Mouse (Mus musculus) left cerebral cortex, postnatal 14 days (tissue): Measurements from ENCODE around the gene Adgrl1. TPM values are rescaled to one million over a fixed set of nuclear protein-coding genes. Genes with fewer than 3 reads are reported as not detected.

Source experiments
- DNase-seq, 2 experiments: peaks; one replicate each; pipeline ENCODE4 v3.0.0; 2021 to 2022; ENCODE audit warnings: low spot score in 2 of 2, mixed read lengths in 1 of 2
- intact Hi-C: fragments of 180-260 bp; cut with DNase I; formaldehyde crosslinking; loops from one replicate; pipeline ENCODE4 v1.15.1; 2025
- total RNA-seq, 2 experiments: library from RNA; stranded (reverse); gene quantifications; 2 replicates each; pipeline ENCODE4 v1.2.3; 2021

Gene Adgrl1
- total RNA-seq, 2 experiments from 2014 or later = 457 to 482 TPM

DNA sequence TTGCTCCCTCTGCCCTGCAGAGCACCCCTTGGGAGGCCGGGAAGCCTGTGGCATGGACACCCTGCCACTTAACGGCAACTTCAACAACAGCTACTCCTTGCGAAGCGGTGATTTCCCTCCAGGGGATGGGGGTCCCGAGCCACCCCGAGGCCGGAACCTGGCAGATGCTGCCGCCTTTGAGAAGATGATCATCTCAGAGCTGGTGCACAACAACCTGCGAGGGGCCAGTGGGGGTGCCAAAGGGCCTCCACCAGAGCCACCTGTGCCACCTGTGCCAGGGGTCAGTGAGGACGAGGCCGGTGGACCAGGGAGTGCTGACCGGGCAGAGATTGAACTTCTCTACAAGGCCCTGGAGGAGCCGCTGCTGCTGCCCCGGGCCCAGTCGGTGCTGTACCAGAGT, 38.4 kb downstream of the Adgrl1 start:
- DNase-seq = no peak
- intact Hi-C loops = no loop called here

DNA sequence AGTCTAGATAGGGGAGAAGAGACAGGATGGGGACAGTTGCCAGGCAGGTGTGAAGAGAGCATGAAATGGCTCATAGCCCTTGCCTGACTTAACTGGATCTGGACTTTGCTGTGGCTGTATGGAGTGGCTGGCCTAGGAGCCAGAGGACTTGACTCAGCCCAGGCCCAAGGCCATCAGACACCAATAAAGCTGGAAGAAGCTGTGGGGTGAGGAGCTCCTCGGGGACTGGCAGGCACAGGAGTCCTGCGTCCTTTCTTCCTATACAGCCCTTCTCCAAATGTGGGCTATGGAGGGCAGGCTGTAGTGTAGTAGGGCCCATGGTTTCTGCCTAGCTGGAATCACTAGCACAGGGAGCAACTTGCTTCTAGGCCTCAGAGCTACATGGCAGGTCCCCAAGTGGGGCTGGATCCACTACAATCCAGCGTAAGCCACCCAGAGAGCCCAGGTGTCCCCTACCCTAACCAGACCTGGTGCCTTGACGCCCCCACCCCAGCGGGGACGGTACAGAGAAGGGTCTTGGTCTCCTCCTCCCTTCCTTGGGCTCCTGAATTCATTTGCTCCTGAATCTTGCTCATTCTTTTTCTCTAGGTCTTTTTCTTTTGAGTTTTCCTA, 41.3 kb downstream of the Adgrl1 start:
- DNase-seq = no peak
- intact Hi-C loops = no loop called here

DNA sequence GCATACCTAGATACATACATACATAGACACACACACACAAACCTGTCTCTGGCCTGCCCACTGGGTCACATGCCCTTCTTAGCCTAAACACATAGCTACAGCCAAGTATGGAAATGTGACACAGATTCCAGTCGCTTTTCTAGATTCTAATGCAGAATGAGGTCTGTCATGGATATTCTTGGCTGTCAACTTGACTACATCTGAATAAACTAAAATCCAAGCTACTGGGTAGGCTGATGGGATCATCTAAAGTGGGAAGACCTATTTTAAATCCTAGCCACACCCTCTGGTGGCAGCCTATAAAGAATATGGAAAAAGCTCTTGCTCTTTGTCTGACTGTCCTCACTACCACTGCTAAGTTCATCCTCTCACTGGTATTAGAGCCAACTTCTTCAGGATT, 42.5 kb downstream of the Adgrl1 start:
- DNase-seq = peak in 1 of 2 experiments; percentile 49
- intact Hi-C loops = no loop called here

DNA sequence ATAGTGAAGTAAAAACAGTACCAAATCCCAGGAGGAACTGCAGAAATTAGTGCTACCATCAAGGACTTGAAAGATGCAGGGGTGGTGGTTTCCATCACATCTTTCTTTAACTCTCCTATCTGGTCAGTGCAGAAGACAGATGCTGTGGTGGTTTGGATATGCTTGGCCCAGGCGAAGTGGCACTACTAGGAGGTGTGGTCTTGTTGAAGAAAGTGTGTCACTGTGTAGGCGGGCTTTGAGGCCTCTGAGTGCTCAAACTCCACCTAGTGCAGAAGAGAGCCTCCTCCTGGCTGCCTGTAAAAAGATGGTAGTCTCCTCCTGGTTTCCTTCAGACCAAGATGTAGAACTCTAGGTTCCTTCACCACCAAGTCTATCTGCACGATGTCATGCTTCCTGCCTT, 45.6 kb downstream of the Adgrl1 start:
- intact Hi-C loops = no loop called here
- no peak for DNase-seq

DNA sequence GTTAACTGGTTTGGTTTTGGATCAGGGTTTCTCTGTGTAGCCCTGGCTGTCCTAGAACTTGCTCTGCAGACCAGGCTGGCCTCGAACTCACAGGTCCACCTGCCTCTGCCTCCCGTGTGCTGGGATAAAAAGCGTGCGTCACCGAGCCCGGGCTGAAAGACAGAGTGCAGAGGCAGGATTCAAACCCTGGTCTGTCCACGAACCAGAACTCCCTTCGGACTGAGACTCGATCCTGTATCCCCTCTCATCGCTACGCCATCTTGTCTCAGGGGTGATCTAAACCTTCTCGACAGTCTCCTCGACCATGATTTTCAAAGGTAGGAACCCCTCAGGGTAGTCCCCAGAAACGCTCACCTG, 54.8 kb downstream of the Adgrl1 start:
- DNase-seq = no peak
- intact Hi-C loops = loop anchor here (5.0 to 10.0 kb wide), 2 partner anchors 170 to 232 kb away; no protein-coding TSS in a partner anchor

DNA sequence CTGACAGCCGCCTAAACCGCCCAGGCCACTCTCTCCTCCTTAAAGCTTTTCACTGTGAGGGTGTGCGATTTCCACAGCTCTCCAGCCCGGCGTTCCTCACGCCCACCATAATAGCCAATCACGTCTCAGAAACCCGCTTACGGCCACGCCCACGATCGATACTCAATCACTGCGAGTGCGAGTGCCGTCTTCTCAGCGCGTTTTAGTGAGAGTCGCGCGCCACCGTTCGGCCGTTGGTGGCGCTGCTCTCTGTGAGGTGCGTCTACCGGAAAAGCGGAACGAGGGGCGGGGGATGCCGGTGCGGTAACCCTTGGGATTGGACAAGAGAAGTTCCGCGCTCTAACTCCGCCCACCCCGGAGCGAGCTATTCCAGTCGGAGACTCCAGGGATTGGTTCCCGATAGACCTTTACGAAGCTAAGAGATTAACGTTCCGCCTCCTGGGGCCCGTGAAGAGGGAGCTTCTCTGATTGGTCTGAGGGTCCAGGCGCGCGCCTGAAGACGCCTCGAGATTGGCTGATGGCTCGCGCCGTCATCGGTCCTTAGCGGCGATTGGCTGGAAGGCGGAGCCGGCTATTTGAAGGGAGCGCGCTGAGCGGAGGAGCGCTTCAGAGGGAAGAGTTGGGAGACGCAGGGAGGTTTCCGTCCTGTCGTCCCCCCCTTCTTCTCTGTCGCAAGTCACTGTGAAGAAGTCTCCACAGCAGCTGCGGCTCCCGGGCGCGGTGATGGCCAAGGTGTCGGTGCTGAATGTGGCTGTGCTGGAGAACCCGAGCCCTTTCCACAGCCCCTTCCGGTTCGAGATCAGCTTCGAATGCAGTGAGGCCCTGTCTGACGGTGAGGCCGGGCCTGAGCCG, 55.4 kb downstream of the Adgrl1 start, which contains the start of the genes Gm10644 and Asf1b:
Gene Gm10644 (minus strand): TSS at position 100 of the 852 bp plus-strand sequence.
Gene Asf1b (plus strand): TSS at position 402 of the 852 bp plus-strand sequence.
- DNase-seq = peak; percentile 98 to 100
- intact Hi-C loops = loop anchor here (5.0 to 10.0 kb wide), 2 partner anchors 171 to 233 kb away; no protein-coding TSS in a partner anchor

DNA sequence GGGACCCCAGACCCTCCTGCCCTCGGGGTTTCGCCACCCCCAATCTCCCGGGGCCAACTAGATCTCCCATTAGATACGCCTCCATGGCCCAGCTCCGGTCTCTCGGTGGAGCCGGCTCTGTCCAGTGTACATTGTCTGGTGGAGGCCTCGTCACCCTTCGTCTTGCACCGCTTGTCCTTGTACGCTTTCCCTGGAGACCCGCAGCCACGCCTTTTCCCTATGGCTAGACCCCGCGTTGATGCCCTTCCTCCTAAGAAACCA, 56.0 kb downstream of the Adgrl1 start:
- intact Hi-C loops = loop anchor here (5.0 to 10.0 kb wide), 2 partner anchors 171 to 234 kb away; no protein-coding TSS in a partner anchor
- no peak for DNase-seq

DNA sequence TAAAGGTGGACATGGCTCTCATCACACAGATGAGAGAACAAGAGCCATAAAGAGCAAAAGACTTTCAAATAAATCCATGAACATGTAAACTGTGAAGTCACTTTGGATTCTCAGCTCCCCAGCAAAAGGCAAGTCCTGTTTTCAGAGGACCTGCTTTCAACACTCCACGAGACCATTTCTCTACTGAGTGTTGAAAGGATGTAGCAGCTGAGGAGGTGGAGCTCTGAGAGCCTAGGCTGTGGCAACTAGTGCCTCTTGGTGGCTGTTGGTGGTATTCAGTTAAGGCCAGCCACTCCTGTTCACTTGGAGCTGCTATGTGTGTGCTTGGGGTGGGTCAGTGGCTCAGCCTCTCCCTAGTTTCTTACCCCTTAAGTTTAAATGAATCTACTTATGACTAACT, 56.9 kb downstream of the Adgrl1 start:
- no peak for DNase-seq
- intact Hi-C loops = loop anchor here (5.0 to 10.0 kb wide), 2 partner anchors 172 to 234 kb away; no protein-coding TSS in a partner anchor

DNA sequence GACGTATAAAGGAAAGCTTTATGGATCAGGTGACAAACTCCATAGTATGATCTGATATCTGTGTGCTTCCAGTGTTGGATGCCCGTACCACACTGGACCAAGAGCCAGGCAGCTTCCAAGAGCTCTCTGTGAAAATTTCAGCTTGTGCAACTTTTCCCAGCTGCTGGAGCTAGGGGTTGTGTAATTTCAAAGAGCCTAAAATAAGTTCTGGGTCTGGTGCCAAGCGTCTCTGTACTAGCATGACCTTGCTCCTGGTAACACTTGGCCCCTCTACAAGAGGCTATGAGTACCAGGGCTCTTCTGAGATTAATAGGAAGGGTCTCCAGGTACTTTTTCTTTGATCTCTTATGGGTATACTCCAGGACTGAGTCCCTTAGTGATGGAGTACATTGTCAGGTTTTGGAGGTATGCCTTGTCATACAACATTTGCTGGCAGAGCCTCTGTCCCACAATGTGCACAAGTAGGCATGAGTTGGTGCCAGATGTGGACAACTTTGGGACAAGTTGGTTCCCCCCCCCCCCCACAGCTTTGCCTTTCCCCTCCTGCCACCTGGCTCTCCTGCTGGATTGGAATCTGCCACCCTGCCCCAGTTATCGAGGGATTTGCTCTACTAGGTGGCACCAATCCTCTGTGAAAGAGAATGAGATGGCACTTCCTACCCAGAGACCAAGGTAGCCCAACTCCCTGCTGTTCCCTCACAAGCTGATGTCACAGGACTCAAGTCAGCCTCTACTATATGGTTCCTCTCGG, 64.3 kb downstream of the Adgrl1 start:
- intact Hi-C loops = no loop called here
- DNase-seq = no peak

DNA sequence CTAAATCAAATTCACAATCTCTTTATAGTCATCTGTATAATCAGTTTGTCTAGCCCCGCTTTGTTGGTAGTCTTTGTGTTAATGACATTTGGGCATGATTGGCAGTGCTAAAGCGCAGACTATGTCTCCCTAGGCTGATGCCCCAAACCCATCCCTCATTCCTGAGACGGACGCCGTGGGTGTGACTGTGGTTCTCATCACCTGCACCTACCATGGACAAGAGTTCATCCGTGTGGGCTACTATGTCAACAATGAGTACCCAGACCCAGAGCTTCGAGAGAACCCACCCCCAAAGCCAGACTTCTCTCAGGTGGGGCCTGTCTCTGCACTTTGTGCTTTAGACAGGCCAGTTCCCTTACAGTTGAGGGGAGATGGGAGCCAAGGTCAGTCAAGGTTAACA, 67.8 kb downstream of the Adgrl1 start:
- DNase-seq = no peak
- intact Hi-C loops = no loop called here

DNA sequence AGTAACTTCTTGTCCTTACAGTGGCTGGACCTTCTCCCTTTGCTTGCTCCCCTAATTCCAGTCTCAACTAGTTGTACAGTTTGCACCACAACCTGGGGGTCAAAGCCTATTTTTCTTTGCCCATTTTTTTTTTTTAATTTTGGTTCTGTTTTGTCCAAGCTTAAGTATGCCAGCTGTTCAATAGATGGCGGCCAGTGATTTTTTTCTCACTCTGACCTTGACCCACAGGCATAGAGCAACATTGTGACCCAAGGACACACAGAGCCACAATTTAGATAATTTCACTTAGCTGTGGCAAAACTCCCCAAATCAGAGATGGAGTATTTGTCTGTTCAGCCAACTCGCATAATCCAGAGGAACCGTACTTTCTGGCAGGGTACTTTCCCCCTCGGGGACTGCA, 71.2 kb downstream of the Adgrl1 start:
- intact Hi-C loops = no loop called here
- DNase-seq = no peak

DNA sequence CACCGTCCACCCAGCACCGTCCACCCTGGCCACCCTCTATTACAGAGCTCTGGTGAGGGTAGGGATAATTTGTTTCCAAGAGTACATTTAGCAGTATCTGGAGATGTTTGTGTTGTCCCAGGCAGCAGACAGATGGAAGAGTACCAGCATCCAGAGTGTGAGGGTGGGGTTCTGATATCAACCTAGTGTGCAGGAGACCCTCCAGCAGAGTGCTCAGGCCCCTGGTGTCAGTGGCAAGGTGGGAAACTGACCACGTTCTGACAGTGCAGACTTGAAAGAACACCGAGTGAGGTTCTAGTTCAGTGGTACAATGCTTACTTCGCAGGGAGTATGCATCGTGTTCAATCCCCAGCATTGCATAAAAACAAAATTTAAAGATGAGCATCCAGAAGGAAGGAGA, 71.8 kb downstream of the Adgrl1 start:
- DNase-seq = no peak
- intact Hi-C loops = no loop called here

DNA sequence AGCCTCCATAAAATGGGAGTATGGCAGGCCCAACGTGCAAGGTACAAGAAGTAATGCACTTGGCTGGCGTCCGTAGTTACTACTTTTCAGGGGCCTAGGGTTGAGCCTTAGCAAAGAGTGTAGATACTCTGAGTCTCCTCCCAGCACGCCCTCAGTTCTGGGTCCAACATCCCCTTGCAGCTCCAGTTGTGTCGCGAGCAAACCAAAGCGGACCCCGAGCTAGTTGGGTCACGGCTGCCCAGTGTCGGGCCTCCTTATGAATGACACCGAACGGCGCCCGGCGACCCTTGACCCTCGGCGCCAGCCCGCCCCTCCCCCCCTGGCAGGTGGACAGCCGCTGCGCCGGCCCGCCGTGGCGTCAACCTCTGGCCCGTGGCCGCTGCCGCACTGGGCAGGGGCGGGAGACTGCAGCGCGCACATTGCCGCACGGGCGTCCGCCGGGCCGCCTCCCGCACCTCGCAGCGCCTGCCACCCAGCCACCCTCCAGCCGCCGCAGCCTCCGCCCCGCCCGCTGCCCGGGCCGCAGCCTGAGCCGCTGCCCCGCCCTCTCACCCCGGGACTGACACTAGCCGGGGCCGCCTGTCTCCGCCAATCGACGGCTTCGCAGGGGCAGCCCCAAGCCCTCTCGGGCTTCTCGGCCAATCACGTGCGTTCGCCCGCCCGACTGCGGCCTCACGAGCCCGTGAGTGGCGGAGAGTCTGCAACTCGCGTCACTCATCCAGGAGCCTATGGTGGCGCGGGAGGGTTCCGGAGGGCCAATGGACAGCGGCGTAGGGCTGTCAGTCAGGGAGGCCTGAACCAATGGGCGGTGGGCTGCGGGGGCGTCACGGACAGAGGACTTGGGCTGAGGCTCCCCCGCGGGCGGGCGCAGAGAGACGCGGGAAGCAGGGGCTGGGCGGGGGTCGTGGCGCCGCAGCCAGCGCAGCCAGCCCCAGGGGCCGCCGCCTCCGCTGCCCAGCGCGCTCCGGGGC, 72.5 kb downstream of the Adgrl1 start, which contains the start of gene Prkaca:
Gene Prkaca (plus strand): TSS at position 844 of the 971 bp plus-strand sequence.
- intact Hi-C loops = no loop called here
- peak; percentile 99 for DNase-seq

DNA sequence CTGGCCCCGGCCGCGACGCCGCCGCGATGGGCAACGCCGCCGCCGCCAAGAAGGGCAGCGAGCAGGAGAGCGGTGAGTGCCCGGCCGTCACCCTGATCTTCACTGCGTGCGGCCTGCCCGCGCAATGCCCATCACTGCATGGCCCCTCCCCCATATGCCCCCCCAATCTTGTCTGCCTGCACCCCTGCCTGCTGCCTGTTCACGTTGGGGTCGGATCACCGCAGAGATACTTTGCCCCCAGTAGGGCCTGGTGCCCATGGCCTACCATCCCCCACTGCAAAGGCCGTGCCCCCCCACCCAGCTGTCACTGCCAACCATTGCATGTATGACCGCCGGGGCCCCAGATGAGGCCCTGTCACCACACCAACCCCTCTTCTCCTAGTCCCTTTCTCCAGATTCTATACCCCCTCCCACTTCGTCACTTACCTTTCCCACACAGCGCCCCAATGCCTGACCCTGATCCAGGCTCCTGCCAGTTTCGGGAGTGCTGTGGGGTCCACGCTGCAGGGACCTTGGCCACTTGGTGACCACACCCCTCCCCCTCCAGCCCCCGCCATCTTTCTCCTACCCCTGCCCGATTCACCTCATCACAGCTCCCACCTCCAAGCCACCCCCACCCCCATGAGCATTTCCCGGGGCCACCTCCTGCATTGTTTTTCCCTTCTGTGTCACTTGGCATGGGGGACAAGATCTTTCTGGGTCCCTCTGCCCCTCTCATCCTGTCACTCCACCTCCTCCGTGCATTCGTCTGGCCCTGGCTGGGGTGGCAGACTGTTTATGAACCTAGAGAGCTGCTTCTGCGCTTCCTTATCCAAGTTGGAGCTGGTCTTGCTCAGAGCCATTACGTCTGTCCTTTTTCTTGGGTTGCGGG, 73.5 kb downstream of the Adgrl1 start:
- intact Hi-C loops = no loop called here

DNA sequence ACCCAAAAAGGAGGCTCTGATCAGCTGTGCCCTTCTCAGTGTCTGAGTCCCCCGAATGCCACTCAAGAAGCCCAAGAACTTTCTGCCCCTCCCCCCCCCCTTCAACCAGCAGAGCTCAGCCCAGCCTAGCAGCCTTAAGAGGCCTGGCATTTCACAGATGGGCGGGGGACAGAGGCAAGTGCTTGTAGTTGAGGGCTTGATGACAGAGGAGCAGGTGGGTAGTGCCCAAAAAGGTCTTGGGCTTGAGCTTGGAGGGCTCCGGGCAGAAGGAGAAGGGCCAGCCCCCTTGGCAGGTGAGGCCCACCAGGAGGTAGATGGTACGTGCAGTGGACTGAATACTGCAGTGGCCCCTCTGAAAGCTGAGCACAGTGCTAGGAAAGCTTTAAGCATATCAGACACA, 74.6 kb downstream of the Adgrl1 start:
- intact Hi-C loops = no loop called here
- DNase-seq = no peak

More for the DNA sequence above, 73.5 kb downstream of the Adgrl1 start:
- no peak for DNase-seq

DNA sequence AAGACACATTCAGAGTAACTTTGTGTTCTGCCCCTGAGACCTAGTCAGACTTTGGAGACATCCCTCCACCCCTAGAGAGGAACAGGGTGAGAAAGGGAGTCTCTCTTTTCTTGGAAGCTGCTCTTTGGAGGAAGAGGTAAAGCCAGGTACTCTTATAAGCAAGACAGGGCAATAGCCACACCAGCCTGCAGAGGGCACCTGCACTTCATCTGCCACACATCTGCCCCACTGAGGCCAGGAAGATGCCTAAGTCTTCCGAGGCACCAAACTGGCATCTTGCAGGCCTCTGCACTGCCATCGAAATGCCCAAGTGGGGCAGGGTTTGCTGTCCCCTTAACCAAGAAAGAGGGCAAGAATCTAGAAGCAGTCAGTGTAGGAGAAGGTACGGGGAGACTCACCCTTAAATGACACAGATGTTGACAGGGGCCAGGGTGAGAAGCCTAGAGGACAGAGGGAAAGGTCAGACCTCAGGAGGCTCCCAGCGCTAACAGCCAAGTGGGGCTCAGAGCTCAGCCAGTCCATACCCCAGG, 76.3 kb downstream of the Adgrl1 start:
- DNase-seq = no peak
- intact Hi-C loops = no loop called here

DNA sequence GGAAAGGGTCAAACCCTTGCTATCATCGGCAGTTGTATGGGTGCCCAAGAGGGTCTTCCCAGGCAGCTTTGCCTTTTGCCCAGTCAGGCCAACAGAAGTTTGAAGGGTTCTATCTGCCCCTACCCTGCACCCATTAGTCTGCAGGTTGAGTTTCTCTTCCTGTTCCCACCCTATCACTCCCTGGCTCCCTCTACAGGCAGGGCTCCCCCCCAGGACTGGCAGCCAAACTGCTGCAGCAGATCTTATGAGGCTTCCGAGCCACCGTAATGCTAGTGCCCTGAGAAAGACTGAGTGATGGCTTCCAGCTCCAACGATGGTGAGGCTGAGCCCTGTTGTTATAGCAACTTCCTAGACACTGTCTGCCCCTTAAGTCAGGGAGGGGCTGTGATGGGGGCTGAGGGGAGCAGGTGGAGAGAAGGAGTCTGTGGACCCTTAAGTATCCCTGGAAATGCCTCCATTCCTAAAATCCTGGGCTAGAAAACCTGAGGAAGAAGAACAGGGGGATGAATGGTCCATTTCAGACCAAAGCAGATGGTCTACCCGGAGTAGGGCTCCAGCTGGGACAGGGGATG, 77.0 kb downstream of the Adgrl1 start:
- intact Hi-C loops = no loop called here
- peak in 1 of 2 experiments; percentile 55 for DNase-seq
